Mouse (Mus musculus): ENCODE results near the gene Hcrt. TPM values are rescaled to one million over a fixed set of nuclear protein-coding genes. Genes with fewer than 3 reads are reported as not detected.
"Not testable (repeated sequence)": the region's sequence is repeated elsewhere in the genome, so short reads cannot be mapped to it uniquely, and the experiment has no call there.

Hcrt gene
- polyA plus RNA-seq, 1 experiment from 2014 or later = not detected

GRCm38 (mm10) chr11:100799426-100799825 is 36.7 kb upstream of the Hcrt start:
- WGBS = 44% methylated on average over 5 of the region's 5 CpGs

GRCm38 (mm10) chr11:100796585-100796984 is 33.9 kb upstream of the Hcrt start:
- H3K4me2 ChIP-seq (ENCODE audit: low read length) = no peak overlapping the region
- H3K27ac ChIP-seq = no peak overlapping the region
- TF ChIP-seq CTCF (IDR thresholded peaks at IDR 0.05; ENCODE audit: low read depth) = no peak
- ATAC-seq (replicated peaks; ENCODE audit: low FRiP score, low read depth) (no peak), DNase-seq (ENCODE audit: low spot score) (no peak)
- H3K4me1 ChIP-seq (replicated peaks; ENCODE audit: insufficient read depth, low read length) = no peaks in the 10 kb centered on the region
- WGBS = 74% methylated on average over 8 of the region's 8 CpGs
- no peaks in the 10 kb centered on the region for H3K9me3 ChIP-seq (replicated peaks; ENCODE audit: low read length)
- no peaks in the 10 kb centered on the region for H3K27me3 ChIP-seq (ENCODE audit: insufficient read depth, low read length)
- H3K36me3 ChIP-seq (ENCODE audit: insufficient read depth, low read length) = peaks cover 13% of the 10 kb centered on the region; the same call in 1 of the 2 replicates
- H3K4me3 ChIP-seq (replicated peaks; ENCODE audit: low read depth, low read length) = no peak overlapping the region
- H3K9ac ChIP-seq (ENCODE audit: low read depth, low read length) = no peak overlapping the region

More at GRCm38 (mm10) chr11:100799426-100799825, 36.7 kb upstream of the Hcrt start:
- H3K4me2 ChIP-seq (ENCODE audit: low read length) = no peak overlapping the region
- H3K9ac ChIP-seq (ENCODE audit: low read depth, low read length) = no peak overlapping the region
- no peaks in the 10 kb centered on the region for H3K9me3 ChIP-seq (replicated peaks; ENCODE audit: low read length)
- H3K4me1 ChIP-seq (replicated peaks; ENCODE audit: insufficient read depth, low read length) = no peaks in the 10 kb centered on the region
- no peaks in the 10 kb centered on the region for H3K27me3 ChIP-seq (ENCODE audit: insufficient read depth, low read length)
- H3K27ac ChIP-seq = no peak overlapping the region
- no peak overlapping the region for H3K4me3 ChIP-seq (replicated peaks; ENCODE audit: low read depth, low read length)
- TF ChIP-seq CTCF (IDR thresholded peaks at IDR 0.05; ENCODE audit: low read depth) = no peak
- H3K36me3 ChIP-seq (ENCODE audit: insufficient read depth, low read length) = peaks cover 19% of the 10 kb centered on the region; the same call in 1 of the 2 replicates
- no peak for ATAC-seq (replicated peaks; ENCODE audit: low FRiP score, low read depth)
- DNase-seq (ENCODE audit: low spot score) = no peak

GRCm38 (mm10) chr11:100795386-100795785 is 32.7 kb upstream of the Hcrt start:
- no peaks in the 10 kb centered on the region for H3K4me1 ChIP-seq (replicated peaks; ENCODE audit: insufficient read depth, low read length)
- H3K9me3 ChIP-seq (replicated peaks; ENCODE audit: low read length) = no peaks in the 10 kb centered on the region
- DNase-seq (ENCODE audit: low spot score) (no peak), ATAC-seq (replicated peaks; ENCODE audit: low FRiP score, low read depth) (no peak)
- no peak overlapping the region for H3K27ac ChIP-seq
- H3K36me3 ChIP-seq (ENCODE audit: insufficient read depth, low read length) = peaks cover 10% of the 10 kb centered on the region; the same call in 1 of the 2 replicates
- H3K9ac ChIP-seq (ENCODE audit: low read depth, low read length) = no peak overlapping the region
- H3K4me3 ChIP-seq (replicated peaks; ENCODE audit: low read depth, low read length) = no peak overlapping the region
- TF ChIP-seq CTCF (IDR thresholded peaks at IDR 0.05; ENCODE audit: low read depth) = no peak
- H3K27me3 ChIP-seq (ENCODE audit: insufficient read depth, low read length) = no peaks in the 10 kb centered on the region
- no peak overlapping the region for H3K4me2 ChIP-seq (ENCODE audit: low read length)
- WGBS = 95% methylated on average over 2 of the region's 2 CpGs

GRCm38 (mm10) chr11:100791457-100792049 is 28.8 kb upstream of the Hcrt start:
- ATAC-seq (replicated peaks; ENCODE audit: low FRiP score, low read depth) = no peak

GRCm38 (mm10) chr11:100790644-100791043 is 27.9 kb upstream of the Hcrt start:
- H3K27ac ChIP-seq; H3K9me3 ChIP-seq (replicated peaks; ENCODE audit: low read length); ATAC-seq (replicated peaks; ENCODE audit: low FRiP score, low read depth); DNase-seq (ENCODE audit: low spot score); H3K4me1 ChIP-seq (replicated peaks; ENCODE audit: insufficient read depth, low read length); H3K4me3 ChIP-seq (replicated peaks; ENCODE audit: low read depth, low read length); H3K4me2 ChIP-seq (ENCODE audit: low read length); H3K27me3 ChIP-seq (ENCODE audit: insufficient read depth, low read length); H3K9ac ChIP-seq (ENCODE audit: low read depth, low read length); H3K36me3 ChIP-seq (ENCODE audit: insufficient read depth, low read length): not testable (repeated sequence)
- WGBS = 83% methylated on average over 9 of the region's 9 CpGs

More at GRCm38 (mm10) chr11:100791457-100792049, 28.8 kb upstream of the Hcrt start:
- Histone ChIP-seq H3K4me1 (replicated peaks; ENCODE audit: insufficient read depth, low read length) (no peaks in the 10 kb centered on the region), H3K4me3 (replicated peaks; ENCODE audit: low read depth, low read length) (no peak overlapping the region), H3K9me3 (replicated peaks; ENCODE audit: low read length) (no peaks in the 10 kb centered on the region), H3K9ac (ENCODE audit: low read depth, low read length) (no peak overlapping the region), H3K36me3 (ENCODE audit: insufficient read depth, low read length) (peaks cover 8% of the 10 kb centered on the region), H3K27ac (no peak overlapping the region), H3K27me3 (ENCODE audit: insufficient read depth, low read length) (no peaks in the 10 kb centered on the region), H3K4me2 (ENCODE audit: low read length) (no peak overlapping the region)
- 78% methylated on average over 2 of the region's 2 CpGs for WGBS
- no peak for DNase-seq (ENCODE audit: low spot score)
- no peak for TF ChIP-seq CTCF (IDR thresholded peaks at IDR 0.05; ENCODE audit: low read depth)

- no peak for ATAC-seq (replicated peaks; ENCODE audit: low FRiP score, low read depth)
- no peak for DNase-seq (ENCODE audit: low spot score)
- Histone ChIP-seq H3K9me3 (replicated peaks; ENCODE audit: low read length) (no peaks in the 10 kb centered on the region), H3K4me1 (replicated peaks; ENCODE audit: insufficient read depth, low read length) (no peaks in the 10 kb centered on the region), H3K4me3 (replicated peaks; ENCODE audit: low read depth, low read length) (no peak overlapping the region), H3K27ac (no peak overlapping the region), H3K9ac (ENCODE audit: low read depth, low read length) (no peak overlapping the region), H3K36me3 (ENCODE audit: insufficient read depth, low read length) (peaks cover 4% of the 10 kb centered on the region), H3K4me2 (ENCODE audit: low read length) (no peak overlapping the region), H3K27me3 (ENCODE audit: insufficient read depth, low read length) (no peaks in the 10 kb centered on the region)
- WGBS = 86% methylated on average over 3 of the region's 3 CpGs
- TF ChIP-seq CTCF (IDR thresholded peaks at IDR 0.05; ENCODE audit: low read depth) = no peak
These were observed 27.0 kb upstream of the Hcrt start for GRCm38 (mm10) chr11:100789702-100790101.

GRCm38 (mm10) chr11:100785774-100786173 is 23.0 kb upstream of the Hcrt start:
- no peak for TF ChIP-seq CTCF (IDR thresholded peaks at IDR 0.05; ENCODE audit: low read depth)
- H3K27me3 ChIP-seq (ENCODE audit: insufficient read depth, low read length) = no peaks in the 10 kb centered on the region
- H3K36me3 ChIP-seq (ENCODE audit: insufficient read depth, low read length) = peaks cover 29% of the 10 kb centered on the region
- H3K9ac ChIP-seq (ENCODE audit: low read depth, low read length) = no peak overlapping the region
- H3K4me1 ChIP-seq (replicated peaks; ENCODE audit: insufficient read depth, low read length) = no peaks in the 10 kb centered on the region
- no peaks in the 10 kb centered on the region for H3K9me3 ChIP-seq (replicated peaks; ENCODE audit: low read length)
- H3K4me2 ChIP-seq (ENCODE audit: low read length) = no peak overlapping the region
- WGBS = 87% methylated on average over 2 of the region's 2 CpGs
- H3K27ac ChIP-seq = no peak overlapping the region
- H3K4me3 ChIP-seq (replicated peaks; ENCODE audit: low read depth, low read length) = no peak overlapping the region
- DNase-seq (ENCODE audit: low spot score) = no peak
- no peak for ATAC-seq (replicated peaks; ENCODE audit: low FRiP score, low read depth)
